Mouse (Mus musculus) left cerebral cortex, postnatal 4 days (tissue): ENCODE data around the gene Sdhb. TPM values are rescaled to one million over a fixed set of nuclear protein-coding genes. Genes with fewer than 3 reads are reported as not detected.

Experiments
- DNase-seq: peaks from one replicate; pipeline ENCODE4 v3.0.0-alpha.2; 2022
- intact Hi-C: fragments of 180-260 bp; cut with DNase I; formaldehyde crosslinking; loops from one replicate; pipeline ENCODE4 v1.15.1; 2025
- total RNA-seq, 2 experiments: library from RNA; stranded (reverse); gene quantifications; 2 replicates each; pipeline ENCODE4 v1.2.3; 2021

The Sdhb gene
- total RNA-seq, 2 experiments from 2014 or later, result 174 to 177 TPM

GRCm38 (mm10) chr4:140971691-140972090 is 10.7 kb downstream of the Sdhb start:
- intact Hi-C loops, result no loop called here
- DNase-seq, result no peak

- no peak for DNase-seq
Observed at GRCm38 (mm10) chr4:140974408-140974807, 13.4 kb downstream of the Sdhb start.

GRCm38 (mm10) chr4:140975356-140975755 is 14.4 kb downstream of the Sdhb start:
- intact Hi-C loops, result no loop called here
- no peak for DNase-seq

More at GRCm38 (mm10) chr4:140974408-140974807, 13.4 kb downstream of the Sdhb start:
- intact Hi-C loops, result no loop called here

GRCm38 (mm10) chr4:140977278-140977677 is 16.3 kb downstream of the Sdhb start:
- intact Hi-C loops, result no loop called here
- DNase-seq, result no peak

GRCm38 (mm10) chr4:140977886-140978692 is 17.1 kb downstream of the Sdhb start:
- intact Hi-C loops, result no loop called here
- DNase-seq, result no peak

GRCm38 (mm10) chr4:140981605-140982004 is 20.6 kb downstream of the Sdhb start:
- intact Hi-C loops, result no loop called here
- no peak for DNase-seq

GRCm38 (mm10) chr4:140982808-140983207 is 21.8 kb downstream of the Sdhb start:
- no peak for DNase-seq
- intact Hi-C loops, result no loop called here

GRCm38 (mm10) chr4:140983442-140983841 is 22.4 kb downstream of the Sdhb start:
- no peak for DNase-seq
- intact Hi-C loops, result no loop called here

GRCm38 (mm10) chr4:140984544-140984943 is 23.5 kb downstream of the Sdhb start:
- intact Hi-C loops, result no loop called here
- no peak for DNase-seq

- no peak for DNase-seq
- intact Hi-C loops, result no loop called here
Observed at GRCm38 (mm10) chr4:140986024-140986710, 25.2 kb downstream of the Sdhb start.

- intact Hi-C loops, result no loop called here
- peak; percentile 93 for DNase-seq
Observed at GRCm38 (mm10) chr4:140986711-140987395, 25.9 kb downstream of the Sdhb start, which contains the start of gene Atp13a2. Gene Atp13a2, plus strand, starts transcription at chr4:140986873.

GRCm38 (mm10) chr4:140987476-140987875 is 26.5 kb downstream of the Sdhb start:
- no peak for DNase-seq
- intact Hi-C loops, result no loop called here

GRCm38 (mm10) chr4:140988706-140989290 is 27.8 kb downstream of the Sdhb start:
- intact Hi-C loops, result no loop called here
- DNase-seq, result no peak

GRCm38 (mm10) chr4:140989447-140989846 is 28.4 kb downstream of the Sdhb start:
- no peak for DNase-seq
- intact Hi-C loops, result no loop called here

- intact Hi-C loops, result no loop called here
- no peak for DNase-seq
Observed at GRCm38 (mm10) chr4:140992215-140992614, 31.2 kb downstream of the Sdhb start.

GRCm38 (mm10) chr4:140993846-140994245 is 32.8 kb downstream of the Sdhb start:
- intact Hi-C loops, result no loop called here
- DNase-seq, result no peak

GRCm38 (mm10) chr4:140995811-140996210 is 34.8 kb downstream of the Sdhb start:
- no peak for DNase-seq
- intact Hi-C loops, result no loop called here

- intact Hi-C loops, result no loop called here
- DNase-seq, result no peak
Observed at GRCm38 (mm10) chr4:140996812-140997211, 35.8 kb downstream of the Sdhb start.

GRCm38 (mm10) chr4:141005983-141006382 is 45.0 kb downstream of the Sdhb start:
- intact Hi-C loops, result no loop called here
- DNase-seq, result peak; percentile 81

GRCm38 (mm10) chr4:141008028-141008427 is 47.0 kb downstream of the Sdhb start:
- intact Hi-C loops, result no loop called here

GRCm38 (mm10) chr4:141010118-141010517 is 49.1 kb downstream of the Sdhb start, which contains the start of gene Mfap2:
Gene Mfap2, plus strand, starts transcription at chr4:141010418.
- no peak for DNase-seq
- intact Hi-C loops, result no loop called here

More at GRCm38 (mm10) chr4:141008028-141008427, 47.0 kb downstream of the Sdhb start:
- DNase-seq, result no peak
